Mouse (Mus musculus) limb, embryonic 14.5 days (tissue): ENCODE data around the gene Ddx39. TPM values are rescaled to one million over a fixed set of nuclear protein-coding genes. Genes with fewer than 3 reads are reported as not detected.

Source experiments
- ATAC-seq: fragments of 200-750 bp; cut with Nextera tagmentation; 2 replicates; pipeline ENCODE4 v1.8.0; 2017; ENCODE audit warnings: low read depth, moderate number of reproducible peaks, moderate TSS enrichment; ENCODE audit not compliant: low FRiP score
- DNase-seq: peaks from one replicate; pipeline ENCODE4 v3.0.0-alpha.2; 2015; ENCODE audit warnings: low spot score
- H3K27ac ChIP-seq: fragments of 300-500 bp; sonication (generic); replicated peaks from 2 replicates; pipeline ENCODE4 v1.5.1; 2014; ENCODE audit warnings: low read depth, mild to moderate bottlenecking, low read length, moderate library complexity, mixed read lengths
- H3K27me3 ChIP-seq: fragments of 300-500 bp; sonication (generic); 2 replicates; pipeline ENCODE4 v1.6.1; 2014; ENCODE audit warnings: low read length, mixed read lengths; ENCODE audit not compliant: control insufficient read depth, insufficient read depth
- H3K36me3 ChIP-seq: fragments of 300-500 bp; sonication (generic); 2 replicates; pipeline ENCODE4 v1.6.1; 2014; ENCODE audit warnings: mild to moderate bottlenecking, low read length, moderate library complexity, mixed read lengths; ENCODE audit not compliant: control insufficient read depth, insufficient read depth
- H3K4me1 ChIP-seq: fragments of 300-500 bp; sonication (generic); 2 replicates; pipeline ENCODE4 v1.6.1; 2014; ENCODE audit warnings: antibody characterized with exemption, low read length, mixed read lengths; ENCODE audit not compliant: control insufficient read depth, insufficient read depth
- H3K4me2 ChIP-seq: fragments of 300-500 bp; sonication (generic); replicated peaks from 2 replicates; pipeline ENCODE4 v1.6.1; 2014; ENCODE audit warnings: low read depth, mild to moderate bottlenecking, low read length, moderate library complexity; ENCODE audit not compliant: severe bottlenecking
- H3K4me3 ChIP-seq: fragments of 300-500 bp; sonication (generic); replicated peaks from 2 replicates; pipeline ENCODE4 v1.5.1; 2014; ENCODE audit warnings: low read length
- H3K9ac ChIP-seq: fragments of 300-500 bp; sonication (generic); 2 replicates; pipeline ENCODE4 v1.6.1; 2014; ENCODE audit warnings: mild to moderate bottlenecking, low read depth, low read length, moderate library complexity; ENCODE audit not compliant: severe bottlenecking
- H3K9me3 ChIP-seq: fragments of 300-500 bp; sonication (generic); 2 replicates; pipeline ENCODE4 v1.6.1; 2016; ENCODE audit warnings: low read length; ENCODE audit not compliant: control insufficient read depth
- POLR2A ChIP-seq: fragments of 200-500 bp; IDR thresholded peaks from 2 replicates; pipeline ENCODE4 v1.8.0; 2012; ENCODE audit warnings: inconsistent platforms, mild to moderate bottlenecking, moderate library complexity, borderline replicate concordance; ENCODE audit not compliant: insufficient read depth, insufficient read length; ENCODE audit errors: extremely low read depth
- WGBS: fragments of 180-500 bp; shearing (Covaris S2); extraction: QIAGEN DNeasy Blood & Tissue Kit; methylation state at CpG from one replicate; pipeline ENCODE4 v1.1.7; 2014; 5-methylcytosine and 5-hydroxymethylcytosine counted together
- polyA plus RNA-seq, 2 experiments: library from polyadenylated mRNA; depleted of rRNA in 1 of 2; stranded (reverse) in 1 of 2; unstranded in 1 of 2; fragments of >200 nt; fragmentation: Nextera tagmentation in 1 of 2; extraction: Ambion mirVana in 1 of 2; gene quantifications; 2 replicates each; pipeline versions ENCODE4 v1.2.1 to v1.2.3; 2012 to 2014

The Ddx39 gene
- polyA plus RNA-seq, 2 experiments = 81.1 to 111 TPM

DNA sequence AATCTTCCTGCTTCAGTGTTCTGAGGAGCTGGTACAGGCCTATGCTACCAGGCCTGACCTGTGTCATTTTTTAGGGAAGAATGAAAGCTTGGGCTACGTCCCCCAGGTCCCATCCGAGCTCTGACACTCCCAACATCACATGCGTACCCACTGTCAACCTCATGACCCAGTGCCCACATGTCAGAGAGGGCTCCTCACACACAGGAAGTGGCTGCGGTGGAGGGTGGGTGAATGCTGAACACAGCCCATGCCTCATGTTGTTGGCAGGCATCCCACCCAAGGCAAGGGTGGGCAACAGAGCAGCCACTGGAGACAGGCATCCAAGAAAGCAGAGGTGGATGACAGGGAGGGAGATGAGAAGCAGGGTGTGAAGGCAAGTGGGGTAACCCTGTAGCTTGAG lies 21.7 kb downstream of the Ddx39 start:
- no peak for TF ChIP-seq POLR2A
- Histone ChIP-seq H3K9ac (no peak overlapping the region), H3K27ac (no peak overlapping the region), H3K4me3 (no peak overlapping the region), H3K36me3 (0 out of 2 replicates have a peak, but pooled peaks cover 6% of the 10 kb centered on the region), H3K4me2 (no peak overlapping the region), H3K4me1 (peaks cover 31% of the 10 kb centered on the region), H3K27me3 (no peaks in the 10 kb centered on the region), H3K9me3 (no peaks in the 10 kb centered on the region)
- ATAC-seq = no peak
- DNase-seq = no peak
- WGBS = 93% methylated on average over 4 of the region's 4 CpGs

DNA sequence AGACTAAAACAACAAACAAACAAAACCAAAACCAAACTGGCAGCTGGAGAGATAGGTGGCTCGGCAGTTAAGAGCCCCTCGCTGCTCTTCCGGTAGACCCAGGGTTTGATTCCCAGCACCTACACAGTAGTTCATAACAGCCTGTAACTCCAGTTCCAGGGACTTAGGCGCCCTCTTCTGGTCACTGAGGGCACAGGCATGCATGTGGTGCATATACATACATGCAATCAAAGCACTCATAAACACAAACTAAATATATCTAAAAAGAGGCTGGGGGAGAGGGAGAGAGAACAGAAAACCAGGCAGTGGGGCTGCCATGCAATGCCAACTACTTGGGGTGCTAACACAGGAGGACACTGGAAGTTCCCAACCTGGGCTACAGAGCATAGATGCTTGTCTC lies 22.4 kb downstream of the Ddx39 start:
- no peak for ATAC-seq
- no peak overlapping the region for H3K27ac ChIP-seq
- 88% methylated on average over 4 of the region's 4 CpGs for WGBS

DNA sequence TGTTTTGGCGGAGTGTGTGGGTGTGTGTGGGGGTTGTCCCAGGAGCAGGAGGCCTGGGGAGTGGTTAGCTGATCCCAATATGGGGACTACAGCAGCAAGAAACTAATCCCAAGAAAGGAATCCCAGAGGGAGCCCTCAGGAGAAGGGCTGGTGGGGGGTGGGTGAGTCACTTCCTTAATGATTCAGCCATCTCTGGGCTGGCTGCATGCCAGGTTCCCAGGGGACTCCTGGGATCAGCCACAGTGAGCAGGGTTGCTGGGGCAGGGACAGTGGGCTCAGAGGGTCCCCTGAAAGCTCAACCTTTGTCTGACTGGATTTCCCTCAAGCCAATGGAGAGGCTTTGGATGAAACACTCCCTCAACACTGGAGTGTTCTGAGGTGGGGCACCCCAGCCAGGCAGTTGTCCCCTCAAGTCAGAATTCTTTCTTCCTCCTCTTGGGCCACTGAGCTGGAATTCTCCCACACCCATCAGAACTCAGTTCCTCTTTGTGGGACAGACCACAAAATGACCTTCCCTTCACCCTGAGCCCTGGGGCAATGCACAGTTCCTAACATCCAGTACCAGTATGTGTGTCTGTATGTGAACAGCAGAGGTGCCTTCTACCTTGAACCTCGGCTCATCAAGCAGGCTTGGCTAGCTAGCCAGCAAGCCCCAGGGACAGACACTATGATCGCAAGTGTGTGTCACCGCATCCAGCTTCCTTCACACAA lies 23.0 kb downstream of the Ddx39 start:
- H3K27ac ChIP-seq = no peak overlapping the region
- H3K4me2 ChIP-seq = no peak overlapping the region; the same call in 1 of the 2 replicates
- no peaks in the 10 kb centered on the region for H3K9me3 ChIP-seq
- H3K27me3 ChIP-seq = no peaks in the 10 kb centered on the region
- peaks cover 31% of the 10 kb centered on the region for H3K4me1 ChIP-seq
- TF ChIP-seq POLR2A = no peak
- no peak overlapping the region for H3K9ac ChIP-seq
- 0 out of 2 replicates have a peak, but pooled peaks cover under 1% of the 10 kb centered on the region for H3K36me3 ChIP-seq
- H3K4me3 ChIP-seq = no peak overlapping the region
- DNase-seq = peak; percentile 28
- 74% methylated on average over 4 of the region's 4 CpGs for WGBS
- no peak for ATAC-seq

More for the DNA sequence above, 22.4 kb downstream of the Ddx39 start:
- H3K9ac ChIP-seq = no peak overlapping the region
- H3K27me3 ChIP-seq = no peaks in the 10 kb centered on the region
- H3K4me1 ChIP-seq = peaks cover 31% of the 10 kb centered on the region
- TF ChIP-seq POLR2A = no peak
- no peak overlapping the region for H3K4me3 ChIP-seq
- H3K9me3 ChIP-seq = no peaks in the 10 kb centered on the region
- no peak for DNase-seq
- H3K36me3 ChIP-seq = 0 out of 2 replicates have a peak, but pooled peaks cover 3% of the 10 kb centered on the region
- H3K4me2 ChIP-seq = no peak overlapping the region; the same call in 1 of the 2 replicates

DNA sequence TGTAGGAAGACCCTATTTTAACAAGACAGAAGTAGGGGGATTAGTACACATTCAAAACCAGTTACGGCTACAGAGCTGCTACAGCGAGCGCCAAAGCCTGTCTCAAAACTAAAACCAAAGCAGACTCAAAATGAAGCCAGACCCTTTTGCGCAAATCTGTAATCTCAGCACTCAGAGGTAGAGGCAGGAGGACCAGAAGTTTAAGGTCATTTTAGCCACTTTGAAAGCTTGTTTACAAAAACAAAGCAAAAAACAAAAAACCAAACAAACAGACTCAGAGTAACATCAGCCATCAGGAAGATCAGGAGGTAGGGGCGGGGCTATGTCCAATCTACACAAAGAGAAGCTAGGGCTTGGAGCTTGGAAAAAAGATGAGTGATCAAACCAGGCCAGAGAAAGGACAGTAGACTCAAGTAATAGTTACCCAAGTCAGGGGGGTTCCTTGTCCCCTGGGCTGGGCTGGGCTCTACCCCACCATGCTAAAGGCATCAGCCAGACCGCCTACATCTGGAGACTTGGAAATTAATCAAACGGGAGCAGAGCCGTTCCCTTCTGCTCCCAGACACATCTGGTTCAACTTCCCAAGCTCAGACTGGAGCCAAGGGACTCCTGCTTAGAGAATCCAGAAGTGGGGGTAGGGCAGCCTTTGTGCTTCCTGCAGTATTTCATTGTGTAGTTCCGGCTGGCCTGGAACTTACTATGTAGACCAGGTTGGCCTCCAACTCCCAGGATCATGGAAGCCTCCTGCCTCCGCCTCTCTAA lies 24.2 kb downstream of the Ddx39 start:
- no peak for TF ChIP-seq POLR2A
- ATAC-seq = peak; percentile 69
- no peak overlapping the region for H3K9ac ChIP-seq
- H3K4me1 ChIP-seq = peaks cover 31% of the 10 kb centered on the region
- H3K27ac ChIP-seq = peak overlapping the region; percentile 59
- DNase-seq = peak; percentile 91
- H3K27me3 ChIP-seq = no peaks in the 10 kb centered on the region
- WGBS = 43% methylated on average over 10 of the region's 10 CpGs
- no peaks in the 10 kb centered on the region for H3K9me3 ChIP-seq
- H3K4me2 ChIP-seq = peak overlapping the region; percentile 70
- peak overlapping the region; percentile 46; the same call in 1 of the 2 replicates for H3K4me3 ChIP-seq
- H3K36me3 ChIP-seq = no peaks in the 10 kb centered on the region

DNA sequence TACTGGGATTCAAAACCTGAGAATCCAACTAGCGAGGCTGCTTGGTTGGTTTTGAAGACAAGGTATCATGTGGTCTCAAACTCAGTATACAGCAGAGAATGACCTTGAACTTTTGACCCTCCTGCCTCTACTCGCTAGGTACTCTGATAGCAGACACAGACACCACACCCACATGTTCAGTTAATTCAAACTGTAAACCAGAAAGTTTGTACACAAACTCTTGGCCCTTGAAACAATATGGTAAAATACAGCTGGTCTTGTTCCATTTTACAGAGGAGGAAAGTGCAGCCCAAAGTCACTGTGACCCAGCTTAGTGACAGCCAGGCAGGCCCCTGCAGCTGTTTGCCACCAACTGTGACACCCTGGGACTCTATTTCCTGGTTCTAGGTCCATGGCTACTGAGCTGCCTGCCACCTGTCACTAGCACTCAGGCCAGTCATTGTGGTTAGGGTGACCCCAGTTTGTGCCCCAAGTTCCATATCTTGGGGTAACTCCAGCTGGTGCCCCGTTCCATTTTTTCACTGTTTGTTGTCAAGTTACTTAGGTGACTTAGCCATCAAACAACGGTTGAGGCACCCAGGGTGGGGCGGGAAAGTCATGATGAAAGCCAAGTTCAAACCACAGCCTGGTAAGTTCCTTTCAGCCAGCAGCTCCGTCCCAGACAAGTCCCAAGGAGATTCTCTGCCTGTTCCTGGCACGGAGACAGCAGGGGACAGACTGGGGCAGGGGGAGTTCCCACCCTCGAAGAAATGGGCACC lies 24.9 kb downstream of the Ddx39 start:
- no peak for DNase-seq
- H3K4me1 ChIP-seq = peaks cover 31% of the 10 kb centered on the region
- no peaks in the 10 kb centered on the region for H3K9me3 ChIP-seq
- H3K27ac ChIP-seq = peak overlapping the region; percentile 59
- peak overlapping the region; percentile 70 for H3K4me2 ChIP-seq
- no peaks in the 10 kb centered on the region for H3K27me3 ChIP-seq
- WGBS = 31% methylated on average over 8 of the region's 8 CpGs
- 0 out of 2 replicates have a peak, but pooled peaks have one; percentile 27 for ATAC-seq
- H3K36me3 ChIP-seq = no peaks in the 10 kb centered on the region
- no peak for TF ChIP-seq POLR2A
- peak overlapping the region; percentile 46 for H3K4me3 ChIP-seq
- H3K9ac ChIP-seq = peak overlapping the region; percentile 68; the same call in 1 of the 2 replicates
